Mouse (Mus musculus) heart, embryonic 11.5 days (tissue): ENCODE data around the gene Proz. TPM values are rescaled to one million over a fixed set of nuclear protein-coding genes. Genes with fewer than 3 reads are reported as not detected.

Experiments
- ATAC-seq: fragments of 200-750 bp; cut with Nextera tagmentation; replicated peaks from 2 replicates; pipeline ENCODE4 v1.8.0; 2017; ENCODE audit warnings: moderate library complexity; ENCODE audit not compliant: insufficient number of reproducible peaks, low FRiP score, low TSS enrichment
- H3K27ac ChIP-seq: fragments of 300-500 bp; sonication (generic); 2 replicates; pipeline ENCODE4 v1.5.1; 2014; ENCODE audit warnings: mild to moderate bottlenecking, low read depth, low read length
- H3K27me3 ChIP-seq: fragments of 300-500 bp; sonication (generic); 2 replicates; pipeline ENCODE4 v1.6.1; 2014; ENCODE audit warnings: mild to moderate bottlenecking, low read length, mixed read lengths; ENCODE audit not compliant: control insufficient read depth, insufficient read depth
- H3K36me3 ChIP-seq: fragments of 300-500 bp; sonication (generic); 2 replicates; pipeline ENCODE4 v1.6.1; 2014; ENCODE audit warnings: mild to moderate bottlenecking, low read length, moderate library complexity, mixed read lengths; ENCODE audit not compliant: control insufficient read depth, insufficient read depth
- H3K4me1 ChIP-seq: fragments of 300-500 bp; sonication (generic); 2 replicates; pipeline ENCODE4 v1.6.1; 2014; ENCODE audit warnings: low read length; ENCODE audit not compliant: control insufficient read depth, insufficient read depth
- H3K4me2 ChIP-seq: fragments of 300-500 bp; sonication (generic); 2 replicates; pipeline ENCODE4 v1.6.1; 2014; ENCODE audit warnings: mild to moderate bottlenecking, moderate library complexity
- H3K4me3 ChIP-seq: fragments of 300-500 bp; sonication (generic); 2 replicates; pipeline ENCODE4 v1.5.1; 2014; ENCODE audit warnings: low read depth, low read length
- H3K9ac ChIP-seq: fragments of 300-500 bp; sonication (generic); 2 replicates; pipeline ENCODE4 v1.6.1; 2014; ENCODE audit warnings: mild to moderate bottlenecking, low read depth, low read length, moderate library complexity
- H3K9me3 ChIP-seq: fragments of 300-500 bp; sonication (generic); replicated peaks from 2 replicates; pipeline ENCODE4 v1.6.1; 2016; ENCODE audit warnings: low read length; ENCODE audit not compliant: control insufficient read depth
- WGBS: fragments of 180-500 bp; shearing (Covaris S2); extraction: QIAGEN DNeasy Blood & Tissue Kit; methylation state at CpG from one replicate; pipeline ENCODE4 v1.1.7; 2014; ENCODE audit not compliant: insufficient replicate concordance; 5-methylcytosine and 5-hydroxymethylcytosine counted together
- polyA plus RNA-seq: library from polyadenylated mRNA; unstranded; fragments of >200 nt; fragmentation: Nextera tagmentation; extraction: Ambion mirVana; gene quantifications from 2 replicates; pipeline ENCODE4 v1.2.1, GENCODE M21; 2014

The Proz gene
- polyA plus RNA-seq, 1 experiment from 2014 or later: 0.50 TPM

- Histone ChIP-seq H3K9me3 (no peaks in the 10 kb centered on the region), H3K4me3 (no peak overlapping the region), H3K27ac (no peak overlapping the region), H3K9ac (no peak overlapping the region), H3K4me2 (no peak overlapping the region), H3K36me3 (peaks cover 6% of the 10 kb centered on the region; the same call in 1 of the 2 replicates), H3K27me3 (no peaks in the 10 kb centered on the region), H3K4me1 (peaks cover 19% of the 10 kb centered on the region)
- WGBS: 72% methylated on average over 11 of the region's 11 CpGs
- ATAC-seq: no peak
Observed at GRCm38 (mm10) chr8:13111917-13112316, 51.2 kb downstream of the Proz start.

DNA sequence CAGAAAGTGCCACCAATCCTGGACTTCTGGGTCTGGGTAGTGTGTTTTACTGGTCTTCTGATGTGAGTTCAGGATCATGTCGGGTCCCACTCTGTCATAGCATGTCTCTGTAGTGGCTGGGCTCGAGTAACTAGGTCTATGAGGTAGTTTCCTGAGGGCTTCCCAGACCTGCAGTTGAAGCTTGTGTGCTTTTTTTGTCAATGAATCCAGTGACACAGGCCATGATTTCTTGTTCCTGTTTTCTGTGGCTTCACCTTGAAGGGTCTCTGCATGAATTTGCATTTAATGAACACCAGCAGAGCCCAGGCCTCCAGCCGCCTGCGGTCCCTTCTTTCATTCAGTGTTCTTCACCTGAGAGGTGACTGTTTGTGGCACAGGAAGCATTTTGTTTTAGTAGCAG lies 52.5 kb downstream of the Proz start:
- Histone ChIP-seq H3K9ac (no peak overlapping the region), H3K9me3 (no peaks in the 10 kb centered on the region), H3K36me3 (peaks cover 6% of the 10 kb centered on the region; the same call in 1 of the 2 replicates), H3K4me1 (peaks cover 15% of the 10 kb centered on the region), H3K27me3 (no peaks in the 10 kb centered on the region), H3K4me2 (no peak overlapping the region), H3K27ac (no peak overlapping the region), H3K4me3 (no peak overlapping the region)
- WGBS: 88% methylated on average over 4 of the region's 4 CpGs
- no peak for ATAC-seq

DNA sequence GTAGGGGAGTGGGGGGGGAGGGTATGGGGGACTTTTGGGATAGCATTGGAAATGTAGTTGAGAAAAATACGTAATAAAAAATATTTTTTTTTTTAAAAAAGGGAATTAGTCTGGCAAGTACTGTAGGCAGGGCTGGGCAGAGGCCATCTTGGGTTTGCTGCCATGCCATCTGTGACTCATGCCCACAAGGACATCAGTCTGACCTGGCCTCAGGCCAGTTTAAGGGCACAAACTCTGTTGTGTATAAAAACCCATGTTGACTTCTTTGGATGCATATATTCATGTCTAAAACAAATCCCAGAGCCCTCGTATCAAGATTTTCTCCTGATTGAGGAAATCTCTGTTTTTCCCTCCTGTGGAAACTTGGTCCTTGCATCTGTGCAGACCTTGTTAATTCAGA lies 56.4 kb downstream of the Proz start:
- 93% methylated on average over 2 of the region's 2 CpGs for WGBS
- Histone ChIP-seq H3K27me3 (no peaks in the 10 kb centered on the region), H3K9ac (no peak overlapping the region), H3K36me3 (peaks cover 9% of the 10 kb centered on the region; the same call in 1 of the 2 replicates), H3K4me2 (no peak overlapping the region), H3K4me3 (no peak overlapping the region), H3K27ac (no peak overlapping the region), H3K4me1 (peaks cover 12% of the 10 kb centered on the region), H3K9me3 (no peaks in the 10 kb centered on the region)
- no peak for ATAC-seq

- H3K36me3 ChIP-seq: peaks cover 9% of the 10 kb centered on the region; the same call in 1 of the 2 replicates
- H3K27ac ChIP-seq: no peak overlapping the region
- no peak for ATAC-seq
- H3K4me3 ChIP-seq: no peak overlapping the region
- H3K27me3 ChIP-seq: no peaks in the 10 kb centered on the region
- H3K9ac ChIP-seq: no peak overlapping the region
- WGBS: 80% methylated on average over 3 of the region's 3 CpGs
- H3K9me3 ChIP-seq: no peaks in the 10 kb centered on the region
- no peak overlapping the region for H3K4me2 ChIP-seq
- peaks cover 16% of the 10 kb centered on the region for H3K4me1 ChIP-seq
Observed at GRCm38 (mm10) chr8:13118516-13118915, 57.8 kb downstream of the Proz start.

- H3K4me2 ChIP-seq: no peak overlapping the region
- no peak overlapping the region for H3K4me3 ChIP-seq
- peaks cover 16% of the 10 kb centered on the region for H3K4me1 ChIP-seq
- H3K9me3 ChIP-seq: no peaks in the 10 kb centered on the region
- no peak overlapping the region for H3K9ac ChIP-seq
- no peaks in the 10 kb centered on the region for H3K27me3 ChIP-seq
- H3K27ac ChIP-seq: peak overlapping the region; percentile 81
- 66% methylated on average over 7 of the region's 7 CpGs for whole genome bisulfite sequencing
- ATAC-seq: 0 out of 2 replicates have a peak, but pooled peaks have one; percentile 39
- H3K36me3 ChIP-seq: peaks cover 15% of the 10 kb centered on the region; the same call in 1 of the 2 replicates
Observed at GRCm38 (mm10) chr8:13120882-13121665, 60.4 kb downstream of the Proz start.

- H3K4me3 ChIP-seq: no peak overlapping the region
- no peaks in the 10 kb centered on the region for H3K27me3 ChIP-seq
- no peak overlapping the region for H3K4me2 ChIP-seq
- no peak overlapping the region for H3K27ac ChIP-seq
- 71% methylated on average over 7 of the region's 7 CpGs for WGBS
- peaks cover 21% of the 10 kb centered on the region for H3K36me3 ChIP-seq
- peaks cover 16% of the 10 kb centered on the region for H3K4me1 ChIP-seq
- no peak for ATAC-seq
- H3K9me3 ChIP-seq: no peaks in the 10 kb centered on the region
- no peak overlapping the region for H3K9ac ChIP-seq
Observed at GRCm38 (mm10) chr8:13122887-13123421, 62.2 kb downstream of the Proz start.

GRCm38 (mm10) chr8:13124897-13125296 lies 64.2 kb downstream of the Proz start:
- ATAC-seq: no peak
- Histone ChIP-seq H3K4me3 (no peak overlapping the region), H3K4me2 (no peak overlapping the region), H3K27me3 (no peaks in the 10 kb centered on the region), H3K36me3 (peaks cover 28% of the 10 kb centered on the region), H3K9ac (no peak overlapping the region), H3K9me3 (no peaks in the 10 kb centered on the region), H3K4me1 (peaks cover 16% of the 10 kb centered on the region), H3K27ac (no peak overlapping the region)
- WGBS: 92% methylated on average over 8 of the region's 8 CpGs
